Mouse (Mus musculus) right cerebral cortex, postnatal 4 days (tissue): ENCODE measurements around the gene Rhbdd3.
"Not testable (repeated sequence)": the region's sequence is repeated elsewhere in the genome, so short reads cannot be mapped to it uniquely, and the experiment has no call there.

Experiments used
- DNase-seq: peaks from one replicate; pipeline ENCODE4 v3.0.0-alpha.2; 2022

The Rhbdd3 gene

DNA sequence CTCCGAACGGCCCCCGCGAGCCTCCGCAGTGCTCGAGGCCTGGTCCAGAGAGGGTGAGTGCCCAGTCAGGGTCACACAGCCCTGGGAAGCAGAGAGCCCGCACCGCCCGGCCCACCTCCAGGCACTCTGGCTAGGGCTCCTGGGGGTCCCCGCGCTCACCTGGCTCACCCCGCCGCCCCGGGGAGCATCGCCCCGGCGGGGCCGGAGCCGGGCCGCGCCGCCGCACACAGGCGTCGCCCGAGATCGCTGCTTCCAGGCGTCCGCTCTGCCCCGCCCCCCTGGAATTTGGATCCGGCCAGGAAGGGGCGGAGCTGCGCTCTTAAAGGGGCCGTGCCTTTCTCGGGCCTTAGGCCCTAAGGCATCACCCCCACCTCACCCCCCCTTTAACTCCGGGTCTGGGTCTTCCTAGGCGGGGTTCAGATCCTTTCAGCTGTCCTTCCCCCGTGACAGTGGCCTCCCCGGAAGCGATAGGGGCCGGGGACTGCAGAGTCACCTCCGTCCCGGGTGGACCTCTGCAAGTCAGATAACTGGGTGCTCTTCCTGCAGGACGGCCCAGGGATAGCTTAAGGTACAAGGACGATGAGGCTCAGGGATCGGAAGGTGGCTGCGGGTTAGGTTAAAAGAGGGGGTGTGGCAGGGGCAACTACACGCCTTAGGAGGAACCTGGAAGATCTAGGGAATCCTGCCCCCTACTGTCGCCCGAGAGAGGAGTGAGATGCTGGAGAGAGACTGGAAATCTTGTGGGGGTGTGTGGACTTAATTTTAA lies 33.5 kb upstream of the Rhbdd3 start, which contains the start of gene Gas2l1:
Gene Gas2l1, minus strand, starts transcription at position 272 of the 766 bp plus-strand sequence.
- DNase-seq, result peak; percentile 86

DNA sequence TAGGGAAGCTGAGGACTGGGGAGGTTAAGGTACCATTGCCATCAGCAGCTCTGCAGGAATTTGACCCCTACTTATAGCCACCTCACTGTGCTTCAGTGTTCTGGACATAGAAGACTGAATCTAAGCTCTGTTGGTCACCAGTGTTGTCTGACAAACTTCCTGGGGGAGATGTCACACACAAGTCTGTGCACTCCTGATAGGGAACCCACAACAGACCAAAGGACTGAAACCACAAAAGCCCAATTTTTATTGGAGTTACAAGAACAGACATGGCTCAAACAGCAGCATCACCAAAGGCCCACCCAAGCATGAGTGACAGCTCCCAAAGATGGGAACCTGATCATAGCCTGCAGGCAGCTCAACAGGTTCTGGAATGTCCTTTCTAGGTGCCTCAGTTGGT lies 31.7 kb upstream of the Rhbdd3 start:
- DNase-seq, result no peak

DNA sequence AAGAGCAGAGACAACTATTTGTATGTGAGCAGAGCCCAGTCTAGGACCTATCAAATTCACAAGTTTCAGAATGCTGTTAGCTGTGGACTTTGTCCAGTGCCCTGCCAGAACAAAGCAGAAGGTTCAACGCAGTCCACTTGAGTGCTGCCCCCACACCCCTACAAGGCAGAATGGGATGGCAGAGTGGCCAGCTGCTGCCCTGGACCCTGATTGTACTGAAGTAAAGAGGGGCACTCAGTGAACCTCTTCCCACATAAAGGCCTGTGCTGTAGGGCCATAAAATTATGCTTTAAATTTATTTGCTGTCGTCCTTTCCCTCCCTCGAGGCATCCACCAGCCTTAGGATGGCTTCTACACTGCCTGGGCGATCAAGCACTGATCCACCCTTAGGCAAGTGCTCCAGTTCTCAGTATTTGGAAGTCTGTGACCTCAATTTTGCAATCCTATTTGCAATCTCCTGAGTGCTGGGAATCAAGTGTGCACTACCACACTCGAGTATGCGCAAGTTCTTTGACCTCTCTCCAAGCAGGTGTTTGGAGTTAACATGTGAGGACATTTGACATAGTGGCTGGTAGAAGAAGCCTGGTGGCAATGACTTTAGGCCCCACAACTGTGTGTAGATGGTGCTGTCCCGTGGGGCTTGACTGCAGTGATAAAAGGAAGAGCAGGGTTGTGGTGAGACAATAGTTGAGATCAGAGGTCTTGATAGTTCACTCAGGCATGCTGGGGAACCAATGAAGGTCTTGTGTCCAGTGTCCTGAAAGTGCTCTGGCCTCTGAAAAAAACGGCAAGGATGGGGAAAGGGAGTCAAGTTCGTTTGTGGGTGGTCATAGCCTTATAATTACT lies 30.4 kb upstream of the Rhbdd3 start:
- DNase-seq, result no peak

DNA sequence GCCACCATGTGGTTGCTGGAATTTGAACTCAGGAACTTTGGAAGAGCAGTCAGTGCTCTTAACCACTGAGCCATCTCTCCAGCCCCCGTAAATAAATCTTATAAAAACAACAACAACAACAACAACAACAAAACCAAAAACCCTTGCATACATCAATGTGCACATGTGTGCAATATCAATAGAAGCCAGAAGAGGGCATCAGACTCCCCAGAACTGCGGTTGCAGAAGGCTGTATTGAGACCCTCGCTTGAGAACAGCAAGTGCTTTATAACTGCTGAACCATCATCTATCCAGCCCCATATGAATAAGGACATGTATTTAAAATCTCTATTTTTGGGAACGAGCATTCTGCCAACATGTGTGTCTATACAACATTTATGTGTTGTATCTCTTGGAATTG lies 23.8 kb upstream of the Rhbdd3 start:
- no peak for DNase-seq

DNA sequence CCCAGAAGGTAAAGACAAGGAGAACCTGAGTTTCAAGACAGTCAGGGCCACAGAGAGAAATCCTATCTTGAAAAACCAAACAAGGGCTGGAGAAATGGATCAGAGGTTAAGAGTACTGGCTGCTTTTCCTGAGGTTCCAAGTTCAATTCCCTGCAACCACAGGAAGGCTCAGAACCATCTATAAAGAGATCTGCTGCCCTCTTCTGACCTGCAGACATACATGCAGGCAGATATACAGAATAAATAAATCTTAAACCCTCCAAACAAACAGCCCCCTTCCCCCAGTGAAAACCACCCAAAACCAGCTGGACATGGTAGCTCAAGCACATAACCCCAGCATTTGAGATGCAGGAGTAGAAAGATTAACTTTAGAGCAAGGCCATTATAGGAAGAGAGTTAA lies 23.0 kb upstream of the Rhbdd3 start:
- DNase-seq, result no peak

DNA sequence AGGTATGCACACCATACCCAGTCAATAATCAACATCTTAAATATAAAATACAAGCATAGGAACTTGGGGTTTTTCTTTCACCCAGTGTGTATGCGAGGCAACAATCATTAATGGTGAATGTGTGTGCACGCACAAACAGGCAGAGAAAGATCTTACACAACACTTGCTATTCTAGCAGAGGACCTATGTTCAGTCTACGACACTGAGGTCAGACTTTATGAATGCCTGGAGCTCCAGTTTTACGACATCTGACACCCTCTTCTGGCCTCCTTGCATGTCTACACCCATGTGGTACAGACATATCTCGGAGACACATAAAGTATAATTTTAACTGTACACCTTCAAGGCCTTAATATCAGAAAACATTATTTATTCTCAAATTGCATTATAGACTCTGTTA lies 21.9 kb upstream of the Rhbdd3 start:
- not testable (repeated sequence) for DNase-seq

DNA sequence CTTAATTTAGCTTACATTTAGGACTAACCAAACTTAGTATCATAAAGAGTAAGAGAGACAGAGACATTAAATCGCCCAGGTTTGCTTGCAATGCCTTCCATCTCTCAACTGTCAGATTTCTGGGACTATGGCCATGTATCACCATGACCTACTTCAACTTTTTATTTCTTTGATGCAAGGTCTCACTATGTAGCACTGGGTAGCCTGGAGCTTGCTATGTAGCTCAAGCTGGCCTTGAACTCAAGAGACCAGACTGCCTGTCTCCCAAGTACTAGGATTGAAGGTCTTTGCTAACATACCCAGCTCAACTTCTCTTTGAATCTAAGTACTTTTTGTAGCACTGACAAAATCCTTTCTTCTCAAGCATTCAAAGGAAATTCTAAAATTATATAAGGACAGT lies 9.6 kb upstream of the Rhbdd3 start:
- no peak for DNase-seq

DNA sequence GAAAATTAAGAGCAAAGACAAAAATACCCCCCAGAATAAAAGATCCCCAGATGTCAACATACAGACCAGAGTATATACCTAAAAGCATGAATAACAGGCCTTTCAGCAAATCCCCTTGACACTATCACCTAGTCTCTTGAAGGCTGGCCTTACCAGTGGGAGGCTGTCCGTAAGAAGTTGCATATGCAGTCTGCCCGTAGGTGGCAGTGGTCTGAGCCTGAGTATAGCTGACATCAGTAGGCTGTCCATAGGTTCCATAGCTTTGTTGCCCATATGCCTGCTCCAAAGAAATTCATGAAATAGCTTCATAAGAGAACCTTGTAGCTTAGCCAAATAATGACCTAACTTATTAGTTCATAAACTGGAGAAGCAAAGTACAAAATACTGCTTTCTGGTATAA lies 7.0 kb upstream of the Rhbdd3 start:
- no peak for DNase-seq

DNA sequence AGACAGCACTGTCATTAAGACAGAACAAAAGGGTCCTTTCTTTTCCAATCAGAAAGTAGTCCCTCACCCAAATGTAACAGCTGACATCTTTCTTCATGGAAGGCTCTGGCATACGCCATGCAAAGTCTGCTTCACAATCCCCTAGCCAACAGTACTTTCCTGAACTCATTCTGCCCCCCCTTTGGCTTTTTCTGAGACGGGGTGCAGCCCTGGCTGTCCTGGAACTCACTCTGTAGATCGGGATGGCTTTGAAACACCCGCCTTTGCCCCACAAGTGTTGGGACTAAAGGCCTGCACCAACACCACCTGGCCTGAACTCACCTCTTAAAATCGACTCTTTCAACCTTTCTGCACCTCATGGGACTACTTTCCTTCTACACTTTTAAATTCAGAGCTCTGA lies 2.8 kb upstream of the Rhbdd3 start:
- DNase-seq, result no peak

DNA sequence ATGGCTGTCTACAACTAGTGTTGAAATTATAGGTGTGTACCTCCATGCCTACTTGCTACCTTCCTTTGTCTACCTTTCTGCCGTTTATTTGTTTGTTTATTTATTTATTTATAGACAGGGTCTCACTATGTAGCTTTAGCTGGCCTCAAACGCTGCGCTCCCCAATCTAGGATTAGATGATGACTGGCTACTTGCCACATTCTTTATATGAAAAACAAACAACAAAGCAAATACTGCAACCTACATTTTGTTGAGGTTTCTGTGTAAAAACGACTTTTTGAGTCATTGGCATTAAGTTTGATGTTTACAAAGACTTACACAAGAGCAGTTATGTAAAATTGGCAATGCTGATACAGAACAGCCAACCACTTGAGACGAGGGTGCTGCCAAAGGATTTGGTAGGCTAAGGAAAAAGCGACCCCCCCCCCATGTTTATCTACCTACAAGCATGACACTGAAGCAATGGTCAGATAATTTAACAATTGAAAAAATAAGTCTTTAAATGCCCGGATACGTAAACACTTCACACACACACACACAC lies 2.2 kb upstream of the Rhbdd3 start:
- DNase-seq, result no peak

DNA sequence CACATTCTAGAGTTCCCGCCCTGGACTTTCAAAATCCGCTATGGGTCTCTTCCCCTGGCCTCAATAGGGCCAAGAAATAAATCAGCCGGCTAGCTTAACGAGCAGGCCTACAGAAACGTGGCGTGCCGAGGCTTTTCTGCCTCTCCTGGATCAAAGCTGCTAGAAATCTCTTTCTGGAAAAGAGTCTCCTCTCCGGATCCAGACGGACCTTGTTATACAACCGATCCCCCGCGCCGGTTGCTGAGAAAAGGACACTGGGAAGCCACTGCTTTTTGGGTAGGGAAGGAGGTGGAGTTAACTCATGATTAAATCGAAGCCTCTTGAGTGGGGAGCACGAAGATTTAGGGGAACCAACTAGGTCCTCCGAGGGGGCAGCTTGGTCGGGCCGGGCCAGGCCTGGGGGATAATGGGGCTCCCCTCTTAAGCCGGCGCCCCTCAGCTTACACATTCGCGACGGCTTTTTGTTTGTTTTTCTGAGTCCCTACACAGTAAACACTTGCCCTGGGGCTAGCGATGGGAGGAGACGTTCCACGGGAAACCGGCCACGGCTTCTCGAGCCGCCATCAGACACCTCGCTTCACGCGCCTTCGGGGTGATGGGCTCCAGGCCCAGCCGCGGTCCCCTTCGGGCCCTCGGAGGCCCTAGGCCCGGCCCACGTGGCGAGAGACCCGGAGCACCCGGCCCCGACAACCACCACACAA lies 541 bp upstream of the Rhbdd3 start:
- DNase-seq, result no peak

DNA sequence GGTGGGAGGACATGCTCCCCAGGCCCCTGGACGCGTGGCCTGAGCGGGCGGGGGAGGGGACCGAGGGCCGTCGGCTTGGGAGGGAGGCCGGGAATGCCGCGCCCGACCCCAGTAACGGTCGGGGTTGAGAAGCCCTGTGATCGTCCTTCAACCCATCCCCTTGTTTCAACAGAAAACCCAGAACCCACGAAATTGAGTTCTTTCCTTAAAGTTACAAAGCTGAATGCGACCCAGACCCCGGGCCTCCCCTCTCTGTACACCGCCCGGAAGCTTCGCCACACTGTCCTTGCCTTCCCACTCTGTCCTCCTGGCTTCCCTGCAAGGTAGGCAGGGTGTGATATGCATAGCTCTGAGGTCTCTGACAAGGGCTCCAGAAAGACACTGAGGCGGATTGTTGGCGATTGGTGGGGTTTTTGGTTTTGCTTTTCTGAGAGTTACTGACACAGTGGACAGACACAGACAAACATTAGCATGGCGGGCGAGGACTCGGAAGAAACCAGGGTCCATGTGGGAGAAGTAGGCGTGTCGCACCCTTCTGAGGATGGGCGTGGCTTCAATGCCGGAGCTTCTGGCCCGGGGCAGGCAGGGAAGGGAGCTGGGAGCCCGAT lies 954 bp downstream of the Rhbdd3 start:
- peak; percentile 68 for DNase-seq

DNA sequence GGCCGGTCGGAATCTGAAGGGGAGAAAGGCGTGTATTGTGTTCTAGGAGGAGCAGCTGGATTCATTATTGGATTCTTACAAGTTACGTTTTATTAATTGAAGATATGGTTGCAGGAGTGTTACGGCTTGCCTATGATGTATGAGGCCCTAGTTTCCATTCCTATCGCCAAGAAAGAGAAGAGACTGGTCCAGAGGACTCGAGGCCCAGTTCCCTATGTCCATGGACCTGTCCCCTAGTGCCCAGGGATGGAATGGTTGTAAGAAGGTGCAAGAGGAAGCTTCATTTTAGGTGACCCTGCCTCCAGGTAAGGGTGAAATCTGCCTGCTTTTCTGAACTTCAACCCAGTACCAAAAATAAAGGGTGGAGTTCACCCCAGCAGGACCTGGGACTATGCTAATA lies 1.6 kb downstream of the Rhbdd3 start:
- DNase-seq, result no peak

DNA sequence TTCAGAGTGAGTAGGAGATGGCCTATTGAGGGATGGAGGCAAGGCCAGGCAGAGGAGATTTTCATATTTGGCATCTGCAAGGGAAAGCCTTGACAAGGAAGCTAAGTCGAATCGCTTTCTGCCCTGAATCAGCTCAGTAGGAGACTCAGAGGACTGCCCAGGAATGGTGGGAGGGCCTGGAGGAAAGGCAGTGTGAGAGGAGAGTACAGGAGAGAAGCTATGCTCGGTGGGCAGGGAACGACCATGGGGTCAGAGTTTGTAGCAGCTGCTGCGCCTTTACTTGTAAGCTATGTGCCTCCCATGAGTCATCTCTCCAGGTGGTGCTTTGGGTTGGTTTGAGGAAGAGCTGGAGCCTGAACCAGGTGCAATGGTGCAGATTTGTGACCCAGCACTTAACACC lies 2.1 kb downstream of the Rhbdd3 start:
- DNase-seq, result no peak

DNA sequence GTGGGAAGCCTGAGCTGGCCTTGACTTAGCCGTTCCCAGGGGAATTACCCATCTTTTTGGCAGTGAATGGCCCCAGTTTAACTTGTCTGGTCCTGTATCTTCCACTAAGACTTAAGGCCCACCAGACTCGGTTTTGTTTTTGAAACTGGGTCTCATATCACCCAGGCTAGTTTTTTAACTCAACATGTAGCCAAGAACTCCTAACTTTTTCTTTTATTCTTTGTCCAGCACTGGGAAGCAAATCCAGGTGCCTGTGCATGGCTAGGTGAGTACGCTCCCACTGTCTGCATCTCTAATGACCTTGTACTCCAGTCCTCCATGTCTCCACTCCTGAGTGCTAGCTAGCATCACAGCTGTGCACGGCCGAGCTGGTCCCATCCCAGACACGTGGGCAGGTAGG lies 2.9 kb downstream of the Rhbdd3 start:
- DNase-seq, result no peak

DNA sequence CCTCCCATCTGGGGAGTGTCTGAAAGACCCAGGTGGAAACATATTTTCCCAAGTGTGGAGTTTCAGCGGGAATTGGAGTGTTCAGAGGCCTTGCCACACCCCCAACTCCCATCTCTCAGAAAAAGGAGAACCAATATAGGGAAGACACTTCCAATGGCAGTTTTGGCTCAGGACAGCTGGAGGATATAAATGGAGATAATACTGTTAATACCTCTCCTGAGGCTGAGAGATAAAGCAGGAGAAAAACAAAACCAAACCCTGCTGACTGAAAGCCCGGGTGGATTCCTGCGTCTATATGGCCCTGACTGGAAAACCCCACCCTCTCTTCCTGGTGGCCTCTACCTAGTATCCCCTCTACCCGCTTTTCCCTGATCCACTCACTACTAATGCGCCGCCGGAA lies 3.7 kb downstream of the Rhbdd3 start:
- no peak for DNase-seq

DNA sequence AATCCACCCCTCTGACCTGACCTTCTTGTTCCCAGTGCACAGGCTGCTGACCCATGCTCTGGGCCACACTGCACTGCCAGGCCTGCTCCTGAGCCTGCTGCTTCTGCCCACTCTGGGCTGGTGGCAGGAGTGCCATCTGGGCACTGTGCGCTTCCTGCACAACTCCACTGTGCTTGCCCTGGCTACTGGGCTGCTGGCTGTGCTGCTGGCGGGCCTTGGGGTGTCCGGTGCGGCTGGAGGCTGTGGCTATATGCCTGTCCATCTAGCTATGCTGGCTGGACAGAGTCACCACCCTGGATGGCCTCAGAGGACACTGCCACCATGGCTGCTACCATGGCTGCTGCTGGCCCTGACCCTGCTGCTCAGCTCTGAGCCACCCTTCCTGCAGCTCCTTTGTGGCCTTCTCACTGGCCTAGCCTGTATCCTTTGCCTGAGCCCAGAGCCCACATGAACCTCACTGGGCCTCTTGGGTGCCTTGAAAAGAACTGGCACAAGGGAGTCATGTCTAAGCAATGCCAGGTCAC lies 5.3 kb downstream of the Rhbdd3 start:
- no peak for DNase-seq

DNA sequence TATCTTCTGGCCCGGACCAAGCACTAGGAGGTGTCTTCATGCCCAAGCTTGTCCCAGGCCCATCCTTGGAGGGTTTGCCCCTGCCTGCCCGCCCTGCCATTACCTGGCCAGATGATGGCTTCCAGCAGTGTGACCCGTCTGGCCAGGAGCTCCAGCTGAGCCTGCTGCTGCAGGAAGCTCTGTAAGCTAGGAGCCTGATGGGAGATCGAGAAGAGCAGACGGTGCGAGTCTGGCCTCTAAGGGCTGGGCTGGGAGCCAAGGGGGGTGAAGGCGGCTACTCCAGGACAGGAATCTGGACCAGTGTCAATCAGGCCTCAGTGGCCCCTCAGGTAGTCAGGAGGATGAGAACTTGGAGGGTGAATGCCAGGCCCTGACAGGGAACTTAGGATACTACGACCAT lies 10.7 kb downstream of the Rhbdd3 start:
- no peak for DNase-seq

DNA sequence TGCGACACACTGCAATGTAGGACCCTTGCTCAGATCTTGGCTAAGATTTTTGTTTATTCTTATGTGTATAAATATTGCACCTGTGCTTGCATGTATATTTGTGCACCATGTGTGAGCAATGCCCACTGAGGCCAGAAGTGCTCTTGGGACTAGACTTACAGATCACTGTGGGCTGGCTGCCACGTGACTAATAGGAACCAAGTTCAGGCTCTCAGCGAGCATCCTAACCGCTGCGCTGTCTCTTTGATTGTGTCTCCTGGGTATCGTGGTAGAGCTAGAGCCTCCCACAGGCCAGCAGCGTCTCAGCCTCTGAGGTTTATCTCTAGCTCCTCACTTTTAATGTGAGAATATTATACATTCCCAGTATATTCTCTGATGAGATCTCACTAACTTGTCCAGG lies 14.9 kb downstream of the Rhbdd3 start:
- no peak for DNase-seq

DNA sequence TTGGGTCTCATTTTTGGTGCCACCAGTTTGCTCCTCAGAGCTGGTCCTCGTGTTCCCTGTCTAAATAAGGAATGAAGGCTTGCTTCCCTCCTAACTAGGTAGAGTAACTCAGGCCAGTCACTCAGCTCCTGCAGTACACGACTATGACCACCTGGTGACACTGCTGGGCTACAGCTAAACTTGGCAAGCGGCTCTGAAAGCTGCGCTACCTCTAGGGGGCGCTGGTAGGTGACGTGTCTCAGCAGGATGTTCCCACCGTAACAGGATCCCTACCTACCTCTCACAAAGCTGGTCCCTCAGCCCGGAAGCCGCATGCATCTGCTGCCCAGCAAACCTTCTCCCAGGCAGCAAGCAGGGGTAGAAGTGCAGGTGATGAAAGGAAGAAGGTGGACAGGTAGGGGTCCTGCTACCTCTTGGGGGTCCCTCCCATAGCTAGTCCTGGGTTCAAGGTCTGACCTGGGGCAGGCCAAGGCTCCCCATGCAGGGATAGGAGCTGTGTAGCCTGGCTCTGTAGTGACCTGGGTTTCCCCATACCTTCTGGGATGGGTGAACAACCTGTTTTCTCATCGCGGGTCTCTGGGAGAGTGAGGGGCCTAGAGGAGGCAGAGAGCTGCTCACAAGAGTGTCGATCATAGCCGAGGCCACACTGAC lies 16.3 kb downstream of the Rhbdd3 start:
- DNase-seq, result peak; percentile 83

DNA sequence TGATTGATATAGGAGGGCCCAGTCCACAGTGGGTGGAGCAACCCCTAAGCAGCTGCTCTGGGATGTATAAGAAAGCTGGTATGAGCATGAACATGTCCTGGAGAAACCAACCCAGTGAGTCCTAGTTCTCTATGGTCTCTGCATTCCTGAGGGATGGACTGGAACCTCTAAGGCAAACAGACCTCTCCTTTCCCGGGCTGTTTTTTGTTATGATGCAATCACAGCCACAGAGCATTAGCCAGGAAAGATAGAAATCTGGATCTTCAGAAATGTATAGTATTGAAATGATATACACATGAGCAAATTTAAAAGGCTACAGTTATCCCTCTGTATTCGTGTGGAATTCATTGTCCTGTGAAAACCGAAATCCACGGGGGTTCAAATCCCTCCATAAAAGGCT lies 27.0 kb downstream of the Rhbdd3 start:
- DNase-seq, result no peak

DNA sequence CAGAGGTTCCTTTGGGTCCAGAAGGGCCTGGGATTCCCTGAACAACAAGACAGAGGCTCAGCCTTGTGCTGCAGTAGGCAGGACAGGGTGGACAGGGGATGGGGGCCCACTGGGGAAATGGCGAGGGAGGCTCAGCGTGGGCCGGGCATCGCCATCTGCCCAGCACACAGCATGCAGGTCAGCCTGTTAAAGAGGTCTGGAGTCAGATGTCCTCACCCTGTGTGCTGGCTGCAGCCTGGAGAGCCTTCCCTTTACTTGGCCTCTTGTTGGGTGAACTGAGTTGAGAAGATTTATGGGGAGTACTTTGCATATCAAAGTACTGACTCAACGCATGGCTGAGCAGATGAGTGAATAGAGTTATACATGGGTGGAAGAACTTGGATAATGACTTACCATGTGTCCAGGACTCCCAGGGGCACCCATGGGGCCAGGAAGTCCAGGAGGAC lies 30.3 kb downstream of the Rhbdd3 start:
- no peak for DNase-seq
